ENCODE assay signal across 8 mouse cellular contexts in the genomic region with DNA sequence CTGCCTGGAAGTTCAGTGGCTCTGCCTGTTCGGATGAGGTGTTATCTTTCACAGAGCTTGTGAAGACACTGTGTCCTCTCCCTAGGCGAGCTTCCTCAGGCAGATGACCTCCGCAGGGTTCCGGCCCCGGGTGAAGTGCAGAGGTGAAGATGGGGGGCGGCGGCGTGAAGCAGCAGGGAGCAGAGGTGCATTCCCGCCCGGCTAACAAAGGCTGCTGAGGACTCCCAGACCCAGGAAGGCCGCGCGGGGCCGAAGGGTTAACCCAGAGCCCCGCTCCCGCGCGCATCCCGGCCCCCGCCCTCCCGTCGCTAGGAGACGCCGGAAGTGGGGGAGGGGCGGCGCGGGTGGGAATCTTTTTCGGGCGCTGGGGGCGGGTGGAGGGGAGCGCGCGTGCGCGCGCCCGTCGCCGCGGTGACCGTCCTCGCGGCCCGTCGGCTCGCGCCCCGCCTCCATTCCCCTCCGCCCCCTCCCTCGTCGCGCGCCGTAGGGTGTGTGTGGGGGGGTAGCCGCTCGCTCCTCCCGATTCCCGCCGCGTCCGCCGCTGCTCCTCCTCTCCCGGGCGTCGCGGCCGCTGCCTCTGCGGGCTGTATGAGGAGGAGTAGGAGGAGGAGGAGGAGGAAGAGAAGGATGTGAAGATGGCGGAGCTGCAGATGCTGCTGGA. TPM values are rescaled to one million over a fixed set of nuclear protein-coding genes. Genes with fewer than 3 reads are reported as not detected.
DNase-seq lines count a peak whose midpoint lies in the region; ATAC-seq and TF ChIP-seq lines count a peak whose summit lies in the region.

A gene (plus strand): TSS at position 452 of the 661 bp plus-strand sequence.

- H3K9ac ChIP-seq in forebrain, embryonic 14.5 days (ENCODE audit: low read length) = peak within 1 kb of the TSS; percentile 95
- peak within 1 kb of the TSS; percentile 72 for H3K9ac ChIP-seq in liver, embryonic 16.5 days (ENCODE audit: low read depth, low read length)
- H3K9ac ChIP-seq in neural tube, embryonic 13.5 days = peak within 1 kb of the TSS; percentile 95

- TF ChIP-seq POLR2A in testis, adult 2 months (IDR thresholded peaks at IDR 0.05; ENCODE audit: control insufficient read depth, low read depth, low read length) = peak; percentile 40

- H3K36me3 ChIP-seq in forebrain, embryonic 14.5 days (ENCODE audit: control insufficient read depth, insufficient read depth, low read length) = no peaks in the 10 kb centered on the region
- no peaks in the 10 kb centered on the region for H3K36me3 ChIP-seq in liver, embryonic 16.5 days (ENCODE audit: control insufficient read depth, insufficient read depth)
- no peaks in the 10 kb centered on the region for H3K36me3 ChIP-seq in neural tube, embryonic 13.5 days
- no peaks in the 10 kb centered on the region for H3K36me3 ChIP-seq in testis, adult 2 months (ENCODE audit: control insufficient read depth, insufficient read depth, low read length)

- TF ChIP-seq CTCF in testis, adult 2 months (IDR thresholded peaks at IDR 0.05; ENCODE audit: control insufficient read depth, insufficient read depth, insufficient replicate concordance, low read depth, low read length) = no peak

- H3K9me3 ChIP-seq in forebrain, embryonic 14.5 days (replicated peaks; ENCODE audit: control insufficient read depth, low read length) = no peaks in the 10 kb centered on the region
- H3K9me3 ChIP-seq in liver, embryonic 16.5 days (replicated peaks; ENCODE audit: control insufficient read depth, low read length) = no peaks in the 10 kb centered on the region
- H3K9me3 ChIP-seq in neural tube, embryonic 13.5 days = no peaks in the 10 kb centered on the region

- ATAC-seq in cerebellum, adult (ENCODE audit: insufficient number of reproducible peaks, low FRiP score, low TSS enrichment) = peak; percentile 83
- ATAC-seq in forebrain, embryonic 14.5 days = peak; percentile 93
- peak; percentile 90 for ATAC-seq in liver, embryonic 16.5 days (ENCODE audit: low read depth)
- peak; percentile 95 for ATAC-seq in neural tube, embryonic 13.5 days (ENCODE audit: low read depth)

- H3K4me2 ChIP-seq in forebrain, embryonic 14.5 days (ENCODE audit: low read length) = peak within 1 kb of the TSS; percentile 66
- H3K4me2 ChIP-seq in liver, embryonic 16.5 days (ENCODE audit: low read depth, low read length) = peak within 1 kb of the TSS; percentile 93
- H3K4me2 ChIP-seq in neural tube, embryonic 13.5 days = peak within 1 kb of the TSS; percentile 65

- peaks cover 7% of the 10 kb centered on the region for H3K4me1 ChIP-seq in forebrain, embryonic 14.5 days (ENCODE audit: control insufficient read depth, insufficient read depth, low read length)
- peaks cover 7% of the 10 kb centered on the region for H3K4me1 ChIP-seq in liver, embryonic 16.5 days (ENCODE audit: control insufficient read depth, low read depth, low read length)
- H3K4me1 ChIP-seq in neural tube, embryonic 13.5 days (replicated peaks) = peaks cover 35% of the 10 kb centered on the region
- peaks cover 4% of the 10 kb centered on the region; the same call in 1 of the 2 replicates for H3K4me1 ChIP-seq in testis, adult 2 months (ENCODE audit: control insufficient read depth, insufficient read depth, low read length)

- intact Hi-C loops in heart, postnatal 14 days (cut with DNase I) = loop anchor here (5.0 to 10.0 kb wide), 3 partner anchors 62 to 546 kb away; no protein-coding TSS in a partner anchor

- peak; percentile 94 for DNase-seq in ES-CJ7 (ENCODE audit: low read depth, low spot score)
- DNase-seq in forebrain, embryonic 14.5 days (ENCODE audit: low spot score) = peak; percentile 95
- peak; percentile 96 to 97 for DNase-seq in heart, postnatal 14 days
- DNase-seq in large intestine, adult 2 months (ENCODE audit: low read depth, low spot score) = peak; percentile 13

- H3K27me3 ChIP-seq in forebrain, embryonic 14.5 days (replicated peaks; ENCODE audit: control insufficient read depth, insufficient read depth, low read length) = no peaks in the 10 kb centered on the region
- H3K27me3 ChIP-seq in liver, embryonic 16.5 days (ENCODE audit: control insufficient read depth, insufficient read depth, low read depth, low read length) = no peaks in the 10 kb centered on the region
- no peaks in the 10 kb centered on the region for H3K27me3 ChIP-seq in neural tube, embryonic 13.5 days
- no peaks in the 10 kb centered on the region for H3K27me3 ChIP-seq in testis, adult 2 months (ENCODE audit: control insufficient read depth, insufficient read depth, low read length)

- peak within 1 kb of the TSS; percentile 86 for H3K4me3 ChIP-seq in forebrain, embryonic 14.5 days (ENCODE audit: low read depth, low read length)
- peak within 1 kb of the TSS; percentile 82 for H3K4me3 ChIP-seq in liver, embryonic 16.5 days (ENCODE audit: low read depth, low read length)
- H3K4me3 ChIP-seq in neural tube, embryonic 13.5 days = peak within 1 kb of the TSS; percentile 81
- H3K4me3 ChIP-seq in testis, adult 2 months (ENCODE audit: control insufficient read depth, low read depth, low read length) = peak within 1 kb of the TSS; percentile 95

- H3K27ac ChIP-seq in forebrain, embryonic 14.5 days (ENCODE audit: low read depth, low read length) = peak within 1 kb of the TSS; percentile 92
- H3K27ac ChIP-seq in liver, embryonic 16.5 days (ENCODE audit: low read length) = peak within 1 kb of the TSS; percentile 75
- H3K27ac ChIP-seq in neural tube, embryonic 13.5 days (replicated peaks) = peak within 1 kb of the TSS; percentile 98
- H3K27ac ChIP-seq in testis, adult 2 months (ENCODE audit: control insufficient read depth, insufficient read depth, low read depth, low read length) = peak within 1 kb of the TSS; percentile 93

- WGBS in forebrain, embryonic 14.5 days = 1% methylated on average over 32 of the region's 69 CpGs
- 2% methylated on average over 39 of the region's 69 CpGs for whole genome bisulfite sequencing in large intestine, adult 2 months
- 0% methylated on average over 37 of the region's 69 CpGs for WGBS in liver, embryonic 16.5 days (ENCODE audit: insufficient replicate concordance)
- under 1% methylated on average over 63 of the region's 69 CpGs for WGBS in neural tube, embryonic 13.5 days

RNA-seq across cellular contexts. Expression of the gene that starts here (rescaled TPM):
- polyA plus RNA-seq in forebrain, embryonic 14.5 days (2014; fragmentation: Nextera tagmentation; extraction: Ambion mirVana) = 51.1 and 59.1 TPM in 2 replicates
- total RNA-seq in heart, postnatal 14 days (2021) = 10 to 100 TPM; 22.8 to 29.7 TPM
- polyA plus RNA-seq in large intestine, adult 2 months (2012; rRNA removed) = 1.1 and 2.3 TPM in 2 replicates
- polyA plus RNA-seq in liver, embryonic 16.5 days (2015; fragmentation: Nextera tagmentation; extraction: Ambion mirVana) = 3.9 and 4.0 TPM in 2 replicates
- polyA plus RNA-seq in neural tube, embryonic 13.5 days (2015; fragmentation: Nextera tagmentation; extraction: Ambion mirVana) = 73.2 TPM in 2 replicates
- 19.9 and 21.4 TPM in 2 replicates for polyA plus RNA-seq in testis, adult 2 months (2012; rRNA removed)

Comparison
In these comparisons a context has a peak if more than half of its experiments do, and no peak if none do; other contexts are left out.
1. Peak in every context shown above with its lines: DNase-seq, ATAC-seq, H3K4me3 ChIP-seq and H3K27ac ChIP-seq.
2. DNase-seq: peak in every context shown above with its lines; median percentile 96 in heart, postnatal 14 days; 95 in forebrain, embryonic 14.5 days; 94 in ES-CJ7; 13 in large intestine, adult 2 months.